Mouse (Mus musculus): Measurements from ENCODE around the gene Aifm3. TPM values are rescaled to one million over a fixed set of nuclear protein-coding genes. Genes with fewer than 3 reads are reported as not detected.

Aifm3 gene
- polyA plus RNA-seq (2015; fragmentation: Nextera tagmentation; extraction: Ambion mirVana), result 5.4 and 6.1 TPM in 2 replicates

DNA sequence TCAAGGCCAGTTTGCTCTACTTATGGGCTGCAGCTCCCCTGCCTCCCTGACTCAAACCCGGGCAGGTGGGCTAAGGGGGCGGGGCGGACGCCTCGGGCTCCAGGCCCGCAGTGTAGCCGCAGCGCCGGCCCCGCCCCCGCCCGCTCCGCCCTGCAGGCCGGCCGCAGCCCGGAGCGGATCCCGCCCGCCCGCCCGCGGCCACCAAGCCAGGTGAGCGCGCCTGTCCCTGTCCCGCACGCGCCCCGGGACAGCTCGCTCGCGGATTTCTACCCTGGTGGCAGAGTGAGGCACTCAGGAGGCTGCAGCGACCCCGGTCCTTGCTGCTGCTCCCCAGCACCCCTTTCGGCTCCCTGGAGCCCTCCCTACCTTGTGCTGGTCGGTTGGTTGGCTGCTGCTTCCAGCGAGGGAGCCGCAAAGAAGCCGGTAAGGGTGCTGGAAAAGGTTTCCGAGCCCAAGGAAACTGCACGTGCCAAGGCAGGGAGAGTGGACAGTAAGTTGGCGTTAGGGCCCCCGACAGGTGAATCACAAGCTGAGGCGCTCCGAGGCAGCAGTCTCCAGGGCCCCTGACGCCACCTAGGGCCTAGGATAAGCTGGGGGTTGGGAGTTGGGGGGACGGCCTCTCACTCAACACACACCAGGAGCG, at the start of gene Aifm3:
Aifm3 (plus strand) TSS at position 143 of the 643 bp plus-strand sequence.
- peak within 1 kb of the TSS; percentile 48 for H3K4me3 ChIP-seq (replicated peaks)
- H3K36me3 ChIP-seq, result peaks cover 6% of the 10 kb centered on the region
- peak; percentile 91 for ATAC-seq
- under 1% methylated on average over 47 of the region's 47 CpGs for WGBS
- H3K27ac ChIP-seq, result no peak within 1 kb of the TSS
- H3K27me3 ChIP-seq (replicated peaks), result peaks cover 9% of the 10 kb centered on the region; the same call in 1 of the 2 replicates
- peak within 1 kb of the TSS; percentile 91 for H3K4me2 ChIP-seq (replicated peaks)
- H3K9ac ChIP-seq, result peak within 1 kb of the TSS; percentile 59
- H3K4me1 ChIP-seq (replicated peaks), result peaks cover 11% of the 10 kb centered on the region
- no peaks in the 10 kb centered on the region for H3K9me3 ChIP-seq

DNA sequence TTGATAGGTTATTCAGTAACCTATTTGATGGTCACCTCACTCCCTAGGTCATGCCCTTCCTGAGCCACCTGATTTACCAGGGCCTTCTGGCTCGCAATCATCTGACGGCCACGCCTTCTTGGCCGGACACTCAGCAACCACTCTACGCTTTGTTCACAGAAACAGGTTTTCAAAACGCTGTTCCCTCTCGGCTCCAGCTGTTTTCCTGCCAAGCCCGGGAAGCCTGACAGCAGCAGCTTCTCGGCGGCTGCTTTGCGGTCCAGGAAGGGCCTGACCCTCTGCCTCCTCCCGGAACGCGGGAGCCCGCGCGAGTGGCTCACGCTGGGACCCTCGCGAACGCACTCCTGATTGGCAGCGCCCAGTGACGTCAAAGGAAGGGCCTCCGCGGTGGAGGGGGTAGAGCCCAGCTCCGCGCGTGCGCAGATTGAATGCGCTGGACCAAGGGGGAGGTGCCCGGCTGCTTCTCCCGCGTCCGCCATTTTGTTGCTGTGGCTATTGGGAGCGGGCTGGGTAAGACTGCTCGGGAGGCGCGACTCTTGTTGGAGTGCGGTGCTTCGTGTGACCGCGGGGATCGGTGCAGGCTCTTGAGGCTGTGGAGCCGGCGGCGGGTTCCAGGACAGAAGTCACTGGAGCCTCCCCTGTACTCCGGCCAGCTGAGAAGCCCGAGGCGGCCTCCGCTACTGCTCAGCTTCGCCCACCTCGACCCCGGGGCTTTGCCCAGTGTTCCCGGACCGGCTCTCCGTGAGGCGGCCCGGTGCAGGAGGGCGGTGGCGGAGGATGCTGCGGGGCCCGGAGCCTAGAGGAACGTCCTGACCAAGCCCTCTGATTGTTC, 37.7 kb upstream of the Aifm3 start, which contains the start of gene Crkl:
Crkl (plus strand) TSS at position 447 of the 832 bp plus-strand sequence.
- Histone ChIP-seq H3K4me1 (replicated peaks) (peaks cover 9% of the 10 kb centered on the region), H3K9me3 (no peaks in the 10 kb centered on the region), H3K36me3 (peaks cover 5% of the 10 kb centered on the region; the same call in 1 of the 2 replicates), H3K9ac (peak within 1 kb of the TSS; percentile 96), H3K27ac (peak within 1 kb of the TSS; percentile 93), H3K4me2 (replicated peaks) (peak within 1 kb of the TSS; percentile 78), H3K27me3 (replicated peaks) (no peaks in the 10 kb centered on the region), H3K4me3 (replicated peaks) (peak within 1 kb of the TSS; percentile 80)
- peak; percentile 99 for ATAC-seq
- WGBS, result under 1% methylated on average over 63 of the region's 63 CpGs

- Histone ChIP-seq H3K4me1 (replicated peaks) (peaks cover 9% of the 10 kb centered on the region), H3K27me3 (replicated peaks) (no peaks in the 10 kb centered on the region), H3K9ac (peak overlapping the region; percentile 96), H3K4me2 (replicated peaks) (peak overlapping the region; percentile 78), H3K36me3 (peaks cover 9% of the 10 kb centered on the region; the same call in 1 of the 2 replicates), H3K4me3 (replicated peaks) (peak overlapping the region; percentile 80), H3K27ac (peak overlapping the region; percentile 93), H3K9me3 (no peaks in the 10 kb centered on the region)
- peak; percentile 67 for ATAC-seq
- under 1% methylated on average over 24 of the region's 24 CpGs for WGBS
These were observed 37.1 kb upstream of the Aifm3 start for GRCm38 (mm10) chr16:17452373-17452715.

DNA sequence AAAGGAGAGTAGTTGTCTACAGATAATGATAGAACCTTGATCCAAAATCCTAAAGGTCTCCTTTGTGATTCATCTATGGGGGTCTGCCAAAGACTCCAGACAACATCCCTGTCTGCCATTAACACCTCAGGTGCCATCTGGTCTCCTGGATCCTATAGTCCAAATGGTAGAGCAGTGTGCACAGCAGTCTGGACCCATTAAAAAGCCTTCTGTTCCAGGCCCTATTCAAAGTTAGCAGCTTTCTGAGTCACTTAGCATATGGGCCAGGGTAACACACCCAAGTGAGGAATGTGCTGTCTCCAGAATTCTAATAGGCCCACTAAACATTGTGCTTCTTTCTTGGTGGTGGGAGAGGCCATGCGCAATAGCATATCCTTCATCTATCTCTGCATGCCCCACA, 32.5 kb upstream of the Aifm3 start:
- no peak overlapping the region for H3K4me2 ChIP-seq (replicated peaks)
- peaks cover 7% of the 10 kb centered on the region for H3K4me1 ChIP-seq (replicated peaks)
- no peak overlapping the region for H3K27ac ChIP-seq
- no peak overlapping the region for H3K9ac ChIP-seq
- H3K4me3 ChIP-seq (replicated peaks), result no peak overlapping the region
- H3K27me3 ChIP-seq (replicated peaks), result no peaks in the 10 kb centered on the region
- H3K36me3 ChIP-seq, result peaks cover 10% of the 10 kb centered on the region; the same call in 1 of the 2 replicates
- H3K9me3 ChIP-seq, result no peaks in the 10 kb centered on the region
- ATAC-seq, result no peak
- WGBS, result 97% methylated on average over 1 of the region's 1 CpGs

DNA sequence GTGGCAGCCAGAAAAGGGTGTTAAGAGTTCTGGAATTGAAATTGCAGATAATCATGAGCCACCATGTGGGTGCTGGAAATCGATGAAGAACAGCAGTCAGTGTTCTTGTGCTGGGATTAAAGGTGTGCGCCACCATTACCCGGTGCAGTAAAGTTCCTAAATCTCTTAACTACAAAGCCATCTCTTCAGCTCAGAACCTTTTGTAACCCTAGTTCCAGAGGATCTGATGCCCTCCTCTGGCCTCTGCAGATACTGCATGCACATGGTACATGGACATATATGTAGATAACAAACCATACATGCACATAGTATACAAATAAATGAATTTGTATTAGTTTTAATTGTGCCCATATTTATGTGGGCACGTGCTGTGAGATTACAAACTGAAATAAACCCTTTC, 29.2 kb upstream of the Aifm3 start:
- Histone ChIP-seq H3K27me3 (replicated peaks) (no peaks in the 10 kb centered on the region), H3K9ac (no peak overlapping the region), H3K4me3 (replicated peaks) (no peak overlapping the region), H3K9me3 (no peaks in the 10 kb centered on the region), H3K4me2 (replicated peaks) (no peak overlapping the region), H3K27ac (no peak overlapping the region), H3K4me1 (replicated peaks) (peaks cover 1% of the 10 kb centered on the region; the same call in 1 of the 2 replicates), H3K36me3 (peaks cover 9% of the 10 kb centered on the region; the same call in 1 of the 2 replicates)
- WGBS, result 89% methylated on average over 4 of the region's 4 CpGs
- ATAC-seq, result no peak

- no peak overlapping the region for H3K4me3 ChIP-seq (replicated peaks)
- 0 out of 2 replicates have a peak, but pooled peaks cover 5% of the 10 kb centered on the region for H3K36me3 ChIP-seq
- no peak overlapping the region for H3K4me2 ChIP-seq (replicated peaks)
- no peak overlapping the region for H3K9ac ChIP-seq
- no peaks in the 10 kb centered on the region for H3K27me3 ChIP-seq (replicated peaks)
- H3K27ac ChIP-seq, result no peak overlapping the region
- no peaks in the 10 kb centered on the region for H3K9me3 ChIP-seq
- ATAC-seq, result no peak
- no peaks in the 10 kb centered on the region for H3K4me1 ChIP-seq (replicated peaks)
- WGBS, result 84% methylated on average over 1 of the region's 1 CpGs
These were observed 27.8 kb upstream of the Aifm3 start for GRCm38 (mm10) chr16:17461596-17461995.

DNA sequence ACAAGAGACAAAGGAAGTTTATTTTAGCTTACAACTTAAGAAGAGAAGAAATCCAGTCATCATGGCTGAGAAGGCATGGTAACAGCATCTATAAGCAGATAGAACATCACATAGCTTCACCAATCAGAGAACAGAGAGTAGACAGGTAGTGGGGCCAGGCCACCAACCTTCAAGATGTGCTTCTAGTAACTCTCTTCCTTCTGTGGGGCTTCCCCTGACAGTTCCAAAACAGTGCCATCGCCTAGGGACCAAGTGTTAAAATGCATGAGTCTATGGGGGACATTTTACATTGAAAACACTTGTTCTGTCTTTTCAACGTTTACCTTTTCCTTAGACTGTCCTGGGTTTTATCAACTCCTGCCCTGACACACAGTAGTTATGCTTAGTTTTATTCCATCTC, 26.2 kb upstream of the Aifm3 start:
- no peak overlapping the region for H3K4me2 ChIP-seq (replicated peaks)
- H3K9ac ChIP-seq, result no peak overlapping the region
- no peak for ATAC-seq
- H3K9me3 ChIP-seq, result no peaks in the 10 kb centered on the region
- no peaks in the 10 kb centered on the region for H3K27me3 ChIP-seq (replicated peaks)
- H3K36me3 ChIP-seq, result no peaks in the 10 kb centered on the region
- 0 out of 2 replicates have a peak, but pooled peaks cover 3% of the 10 kb centered on the region for H3K4me1 ChIP-seq (replicated peaks)
- no peak overlapping the region for H3K27ac ChIP-seq
- WGBS, result 69% methylated on average over 2 of the region's 2 CpGs
- H3K4me3 ChIP-seq (replicated peaks), result no peak overlapping the region

DNA sequence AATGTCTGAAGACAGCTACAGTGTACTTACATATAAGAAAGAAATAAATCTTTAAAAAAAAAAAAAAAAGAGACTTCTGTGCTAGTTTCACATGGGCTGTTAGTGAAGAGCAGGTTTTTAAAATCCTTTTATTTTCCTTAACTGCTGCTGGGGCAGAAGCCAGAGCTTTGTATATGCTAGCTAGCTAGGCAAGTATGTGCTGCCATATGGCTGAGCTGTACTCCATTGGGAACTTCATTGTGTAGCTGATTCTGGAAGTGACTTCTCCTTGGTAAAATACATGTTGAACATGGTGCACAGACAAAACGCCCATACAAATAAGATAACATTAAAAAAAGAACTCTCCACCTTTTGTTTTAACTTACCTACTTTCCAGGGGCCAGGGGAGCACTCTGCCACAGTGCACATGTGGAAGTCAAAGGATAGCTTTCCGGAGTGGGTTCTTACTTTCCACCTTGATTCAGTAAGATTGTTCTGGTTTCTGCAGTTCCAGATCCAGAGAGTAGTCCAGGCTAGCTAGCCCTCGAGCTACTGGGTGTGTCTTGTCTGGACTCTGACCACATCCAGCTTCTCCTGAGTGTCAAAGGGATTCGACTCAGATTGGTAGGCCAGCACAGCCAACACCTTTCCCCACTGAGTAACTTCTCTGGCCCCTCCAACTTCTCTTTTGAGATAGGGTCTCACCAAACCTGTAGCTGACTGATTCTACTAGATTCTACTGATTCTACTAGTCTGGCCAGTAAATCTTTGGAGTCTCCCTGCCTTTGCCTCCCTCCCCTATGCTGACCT, 22.3 kb upstream of the Aifm3 start:
- Histone ChIP-seq H3K9me3 (no peaks in the 10 kb centered on the region), H3K27me3 (replicated peaks) (no peaks in the 10 kb centered on the region), H3K27ac (no peak overlapping the region), H3K4me1 (replicated peaks) (0 out of 2 replicates have a peak, but pooled peaks cover 3% of the 10 kb centered on the region), H3K9ac (no peak overlapping the region), H3K4me2 (replicated peaks) (no peak overlapping the region), H3K36me3 (peaks cover 10% of the 10 kb centered on the region; the same call in 1 of the 2 replicates), H3K4me3 (replicated peaks) (no peak overlapping the region)
- ATAC-seq, result peak; percentile 73; the same call in 1 of the 2 replicates
- 67% methylated on average over 4 of the region's 4 CpGs for WGBS

DNA sequence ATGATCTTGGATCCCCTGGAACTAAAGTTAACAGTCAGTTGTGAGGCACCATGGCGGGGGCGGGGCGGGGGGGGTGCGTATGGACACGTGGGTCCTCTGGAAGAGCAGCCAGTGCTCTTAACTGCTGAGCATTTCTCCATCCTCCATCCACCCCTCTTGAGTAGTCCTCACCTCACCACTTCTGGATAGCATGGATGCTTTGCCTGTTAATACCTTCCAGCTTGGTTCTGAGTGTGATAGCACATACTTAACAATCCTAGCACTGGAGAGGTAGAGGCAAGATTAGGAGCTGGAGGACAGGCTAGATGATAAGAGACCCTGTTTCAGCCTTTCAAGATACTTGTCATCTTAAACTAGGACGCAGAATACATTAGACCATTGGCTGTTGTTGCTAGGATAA, 16.9 kb upstream of the Aifm3 start:
- Histone ChIP-seq H3K27ac (no peak overlapping the region), H3K4me3 (replicated peaks) (no peak overlapping the region), H3K4me1 (replicated peaks) (0 out of 2 replicates have a peak, but pooled peaks cover under 1% of the 10 kb centered on the region), H3K9me3 (no peaks in the 10 kb centered on the region), H3K4me2 (replicated peaks) (no peak overlapping the region), H3K36me3 (peaks cover 18% of the 10 kb centered on the region), H3K27me3 (replicated peaks) (no peaks in the 10 kb centered on the region), H3K9ac (no peak overlapping the region)
- ATAC-seq, result no peak
- WGBS, result 89% methylated on average over 6 of the region's 6 CpGs

DNA sequence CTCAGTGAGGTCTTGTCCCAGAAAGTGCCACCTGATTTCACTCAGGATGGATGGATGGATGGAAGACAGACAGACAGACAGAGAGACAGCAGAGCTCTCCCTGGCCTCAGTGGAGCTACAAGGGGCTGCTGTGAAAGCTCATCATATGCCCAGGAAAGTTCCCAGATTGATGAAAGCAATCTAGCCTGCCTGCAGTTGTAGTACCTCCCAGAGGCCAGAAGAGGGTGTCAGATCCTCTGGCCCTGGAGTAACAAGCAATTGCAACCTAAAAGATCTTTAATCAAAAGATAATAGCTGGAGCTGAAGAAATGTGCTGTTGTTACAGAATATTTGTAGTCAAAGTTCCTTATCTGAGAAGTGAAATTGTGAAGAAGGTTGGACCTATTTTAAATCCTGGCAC, 15.3 kb upstream of the Aifm3 start:
- no peaks in the 10 kb centered on the region for H3K4me1 ChIP-seq (replicated peaks)
- H3K4me3 ChIP-seq (replicated peaks), result no peak overlapping the region
- H3K36me3 ChIP-seq, result peaks cover 18% of the 10 kb centered on the region
- no peak overlapping the region for H3K4me2 ChIP-seq (replicated peaks)
- no peak overlapping the region for H3K27ac ChIP-seq
- no peak for ATAC-seq
- H3K9ac ChIP-seq, result no peak overlapping the region
- no peaks in the 10 kb centered on the region for H3K9me3 ChIP-seq
- no peaks in the 10 kb centered on the region for H3K27me3 ChIP-seq (replicated peaks)

GRCm38 (mm10) chr16:17474761-17475160, 14.7 kb upstream of the Aifm3 start:
- H3K36me3 ChIP-seq, result peaks cover 19% of the 10 kb centered on the region
- no peaks in the 10 kb centered on the region for H3K27me3 ChIP-seq (replicated peaks)

DNA sequence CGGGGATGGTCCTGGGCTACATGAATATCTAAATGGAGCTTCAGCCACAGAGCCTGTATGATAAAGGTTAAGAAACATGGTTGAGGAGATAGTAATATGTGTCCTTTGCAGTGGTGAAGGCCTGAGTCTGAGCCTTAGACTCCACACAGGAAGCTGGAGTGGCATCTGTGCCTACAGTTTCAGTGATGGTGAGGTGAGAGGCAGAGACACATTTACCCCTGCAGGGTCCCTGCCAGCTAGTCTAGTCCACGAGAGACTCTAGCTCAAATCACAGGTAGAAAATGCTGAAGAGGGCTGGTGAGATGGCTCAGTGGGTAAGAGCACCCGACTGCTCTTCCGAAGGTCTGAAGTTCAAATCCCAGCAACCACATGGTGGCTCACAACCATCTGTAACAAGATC, 14.1 kb upstream of the Aifm3 start:
- no peaks in the 10 kb centered on the region for H3K27me3 ChIP-seq (replicated peaks)
- H3K4me1 ChIP-seq (replicated peaks), result no peaks in the 10 kb centered on the region
- H3K9ac ChIP-seq, result no peak overlapping the region
- WGBS, result 95% methylated on average over 4 of the region's 4 CpGs
- peaks cover 13% of the 10 kb centered on the region for H3K36me3 ChIP-seq
- no peak overlapping the region for H3K4me2 ChIP-seq (replicated peaks)
- no peaks in the 10 kb centered on the region for H3K9me3 ChIP-seq
- no peak overlapping the region for H3K27ac ChIP-seq
- ATAC-seq, result no peak
- H3K4me3 ChIP-seq (replicated peaks), result no peak overlapping the region

More at GRCm38 (mm10) chr16:17474761-17475160, 14.7 kb upstream of the Aifm3 start:
- Histone ChIP-seq H3K27ac (no peak overlapping the region), H3K9me3 (no peaks in the 10 kb centered on the region), H3K4me1 (replicated peaks) (no peaks in the 10 kb centered on the region), H3K9ac (no peak overlapping the region), H3K4me2 (replicated peaks) (no peak overlapping the region), H3K4me3 (replicated peaks) (no peak overlapping the region)
- 69% methylated on average over 2 of the region's 2 CpGs for WGBS
- no peak for ATAC-seq

Data from intestine, embryonic 15.5 days (tissue).